Mouse (Mus musculus): ENCODE measurements around the gene Aqp3.
A peak's percentile ranks its signal among the peaks of the same experiment; 100 is the strongest.
"Not testable (repeated sequence)": the region's sequence is repeated elsewhere in the genome, so short reads cannot be mapped to it uniquely, and the experiment has no call there.

Aqp3 gene

DNA sequence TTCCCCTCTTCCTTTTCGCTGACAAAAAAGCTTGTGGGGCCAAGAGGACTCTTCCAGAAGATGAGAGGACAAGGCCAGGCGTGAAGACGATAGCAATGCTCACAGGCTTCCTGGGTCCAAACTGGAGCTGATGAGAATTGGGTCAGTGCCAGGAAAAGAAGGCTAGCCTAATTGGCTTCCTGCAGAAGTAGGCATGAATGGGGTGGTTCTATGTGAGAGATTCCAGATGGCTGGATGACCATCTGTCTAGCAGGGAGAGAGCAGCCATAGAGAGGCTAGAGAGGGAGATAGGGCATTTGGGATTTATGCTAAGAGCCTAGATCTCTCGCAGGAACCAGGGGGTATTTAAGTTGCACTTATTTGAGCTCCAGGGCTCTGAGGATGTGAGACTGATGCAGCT, 9.5 kb upstream of the Aqp3 start:
- DNase-seq (ENCODE audit: low read depth, low spot score), result no peak

GRCm38 (mm10) chr4:41102901-41103300, 4.9 kb upstream of the Aqp3 start:
- DNase-seq (ENCODE audit: low read depth, low spot score), result no peak

DNA sequence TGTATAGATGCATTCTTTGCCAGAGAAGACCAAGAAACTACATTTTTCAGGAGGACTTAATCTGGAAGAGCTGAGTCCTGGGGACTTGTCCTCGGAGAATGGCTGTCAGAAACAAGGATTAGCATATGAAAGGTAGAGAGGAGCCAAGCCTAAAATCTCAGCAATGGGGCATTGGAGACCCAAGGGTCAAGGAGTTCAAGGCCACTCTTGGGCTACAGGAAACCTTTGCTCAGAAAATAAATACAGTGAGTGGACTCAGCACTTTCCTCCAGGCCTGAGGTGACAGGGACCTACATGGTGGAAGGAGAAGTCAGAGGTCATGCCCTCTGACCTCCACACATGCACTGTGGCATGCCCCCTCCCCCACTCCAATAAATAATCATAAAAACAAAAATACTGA, 3.0 kb upstream of the Aqp3 start:
- peak; percentile 93 for DNase-seq (ENCODE audit: low read depth, low spot score)

GRCm38 (mm10) chr4:41098577-41098951, 581 bp upstream of the Aqp3 start:
- peak; percentile 50 for DNase-seq (ENCODE audit: low read depth, low spot score)

- no peak for DNase-seq (ENCODE audit: low read depth, low spot score)
Measured at GRCm38 (mm10) chr4:41097381-41097780, 602 bp downstream of the Aqp3 start.

GRCm38 (mm10) chr4:41096794-41097193, 1.2 kb downstream of the Aqp3 start:
- DNase-seq (ENCODE audit: low read depth, low spot score), result no peak

- DNase-seq (ENCODE audit: low read depth, low spot score), result no peak
Measured at GRCm38 (mm10) chr4:41096169-41096568, 1.8 kb downstream of the Aqp3 start.

DNA sequence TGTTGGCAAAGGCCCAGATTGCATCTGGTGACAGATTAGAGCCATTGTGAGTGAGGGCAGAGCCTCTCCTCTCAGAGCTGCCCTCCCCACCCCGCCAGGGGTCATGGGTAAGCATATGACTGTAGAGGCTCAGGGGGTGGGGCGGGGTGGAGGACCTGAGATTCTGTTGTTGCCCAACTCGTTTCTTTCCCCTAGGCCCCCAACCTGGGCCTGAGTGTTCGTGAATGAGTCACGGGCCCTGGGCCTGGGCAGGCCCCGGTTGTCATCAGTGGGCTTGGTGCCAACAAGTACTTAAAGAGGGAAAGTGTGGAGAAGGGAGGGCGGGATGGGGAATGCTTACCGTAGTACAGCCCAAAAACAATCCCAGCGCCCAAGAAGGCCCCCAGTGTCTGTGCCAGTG, 3.6 kb downstream of the Aqp3 start:
- DNase-seq (ENCODE audit: low read depth, low spot score), result no peak

- no peak for DNase-seq (ENCODE audit: low read depth, low spot score)
Measured at GRCm38 (mm10) chr4:41092958-41093357, 5.0 kb downstream of the Aqp3 start.

DNA sequence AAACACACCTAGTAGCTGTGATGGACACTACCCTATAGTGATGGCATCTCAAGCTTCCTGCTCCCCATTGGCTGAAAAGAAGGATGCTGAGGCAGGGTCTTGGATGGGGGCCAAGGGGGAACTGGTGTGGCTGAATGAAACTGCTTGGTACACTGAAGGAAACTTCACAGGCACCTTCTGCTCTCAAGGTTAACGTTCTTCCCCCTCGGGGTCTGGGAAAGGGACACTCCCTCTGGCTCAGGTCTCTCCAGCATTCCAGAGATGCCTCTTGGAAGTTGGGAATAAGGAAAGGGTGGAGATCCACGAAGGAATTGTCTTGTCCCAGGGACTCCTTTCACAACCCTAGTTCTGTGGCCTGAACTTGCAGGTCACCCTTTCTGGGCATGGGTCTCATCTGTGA, 6.6 kb downstream of the Aqp3 start:
- DNase-seq (ENCODE audit: low read depth, low spot score), result peak; percentile 90

- DNase-seq (ENCODE audit: low read depth, low spot score), result peak; percentile 40
Measured at GRCm38 (mm10) chr4:41089705-41090104, 8.3 kb downstream of the Aqp3 start.

DNA sequence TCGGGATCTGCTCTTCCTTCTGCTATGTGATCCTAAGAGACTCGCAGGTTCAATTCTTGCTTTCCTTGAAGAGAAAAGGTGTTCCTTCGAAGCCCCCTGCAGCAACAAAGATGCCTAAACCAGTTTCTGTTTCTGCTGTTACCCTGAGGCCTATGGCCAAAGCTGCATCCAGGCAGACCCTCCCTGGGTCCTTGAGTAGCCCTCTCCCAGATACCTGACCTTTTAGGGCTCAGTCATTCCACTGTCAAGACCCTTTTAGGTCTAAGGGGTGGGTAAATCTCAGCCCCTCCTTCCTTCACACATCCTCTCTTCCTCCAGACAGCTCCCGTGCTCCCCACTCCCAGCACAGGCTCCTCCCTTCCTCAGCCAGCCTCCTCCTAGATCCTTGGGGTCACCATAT, 8.8 kb downstream of the Aqp3 start:
- DNase-seq (ENCODE audit: low read depth, low spot score), result peak; percentile 27

DNA sequence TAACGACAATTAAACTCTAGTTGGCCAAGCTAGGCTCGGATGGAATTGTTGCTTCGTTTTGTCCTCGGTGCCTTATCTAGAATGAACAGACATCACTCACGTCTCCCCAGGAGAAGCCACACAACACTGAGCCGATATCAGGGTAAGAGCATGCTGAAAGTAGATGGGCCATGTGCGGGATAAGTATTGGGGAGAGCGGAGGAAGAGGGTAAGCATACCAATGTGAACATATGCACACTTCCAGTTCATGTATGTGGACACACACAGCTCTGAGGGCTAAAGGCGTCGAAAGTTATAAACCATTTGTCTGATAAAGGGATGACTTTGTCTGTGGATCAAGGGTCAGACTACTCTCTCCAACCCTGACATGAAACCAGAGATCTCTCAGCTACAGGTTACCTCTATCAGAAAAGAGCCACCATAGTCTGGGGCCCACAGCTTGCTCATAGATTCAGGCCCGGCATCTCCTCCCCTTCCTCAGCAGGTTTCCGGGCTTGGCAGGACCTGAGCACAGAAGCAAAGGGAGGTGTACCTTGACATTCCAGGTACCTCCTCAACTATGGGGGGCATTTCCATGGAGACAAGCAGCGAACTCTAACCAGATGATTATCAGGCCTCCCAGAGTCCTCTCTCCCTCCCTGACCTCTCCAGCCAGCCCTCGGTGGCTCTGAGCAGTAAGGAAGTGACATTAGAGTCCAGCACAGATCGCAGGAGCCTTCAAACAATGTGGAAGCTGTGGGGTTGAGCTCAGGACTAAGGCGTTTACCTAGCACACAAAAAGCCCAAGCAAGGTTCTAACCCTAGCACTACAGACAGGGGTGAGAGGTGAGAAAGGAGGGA, 10.3 kb downstream of the Aqp3 start:
- DNase-seq (ENCODE audit: low read depth, low spot score), result no peak

DNA sequence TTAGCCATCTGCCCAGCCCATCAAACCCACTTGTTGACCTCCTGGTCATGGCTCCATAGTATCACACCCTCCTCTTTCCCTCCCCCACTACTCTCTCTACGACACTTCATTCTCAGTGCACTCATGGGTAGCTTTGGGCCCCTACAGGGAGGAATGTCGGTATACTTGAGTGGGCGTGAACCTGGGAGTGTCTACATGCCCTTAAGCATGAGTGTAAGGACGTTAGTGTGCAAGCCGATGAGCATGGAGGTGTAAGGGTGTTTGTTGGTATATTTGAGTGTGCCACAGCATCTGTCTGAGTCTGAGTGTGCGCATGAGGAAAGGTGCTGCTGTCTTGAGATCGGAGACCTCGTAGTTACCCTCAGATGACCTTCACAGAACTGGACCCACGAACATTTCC, 11.0 kb downstream of the Aqp3 start:
- peak; percentile 60 for DNase-seq (ENCODE audit: low read depth, low spot score)

GRCm38 (mm10) chr4:41084819-41085218, 13.2 kb downstream of the Aqp3 start:
- DNase-seq (ENCODE audit: low read depth, low spot score), result no peak

- DNase-seq (ENCODE audit: low read depth, low spot score), result not testable (repeated sequence)
Measured at GRCm38 (mm10) chr4:41082803-41083202, 15.2 kb downstream of the Aqp3 start.

DNA sequence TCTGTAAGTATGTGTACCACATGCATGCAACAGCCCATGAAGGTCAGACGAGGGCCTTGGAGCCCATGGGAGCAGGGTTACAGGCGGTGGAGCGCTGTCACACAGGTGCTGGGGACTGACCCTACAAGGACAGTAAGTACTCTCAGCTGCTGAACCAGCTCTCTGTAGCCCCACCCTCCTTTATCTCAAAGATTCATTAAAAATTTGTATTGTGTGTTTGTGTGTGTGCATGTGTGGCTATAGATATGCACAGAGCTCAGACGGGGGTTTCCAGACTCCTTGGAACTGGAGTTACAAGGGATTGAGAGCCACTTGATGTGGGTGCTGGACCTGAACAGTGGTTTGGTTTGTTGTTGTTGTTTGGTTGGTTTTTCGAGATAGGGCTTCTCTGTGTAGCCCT, 16.2 kb downstream of the Aqp3 start:
- DNase-seq (ENCODE audit: low read depth, low spot score), result no peak

DNA sequence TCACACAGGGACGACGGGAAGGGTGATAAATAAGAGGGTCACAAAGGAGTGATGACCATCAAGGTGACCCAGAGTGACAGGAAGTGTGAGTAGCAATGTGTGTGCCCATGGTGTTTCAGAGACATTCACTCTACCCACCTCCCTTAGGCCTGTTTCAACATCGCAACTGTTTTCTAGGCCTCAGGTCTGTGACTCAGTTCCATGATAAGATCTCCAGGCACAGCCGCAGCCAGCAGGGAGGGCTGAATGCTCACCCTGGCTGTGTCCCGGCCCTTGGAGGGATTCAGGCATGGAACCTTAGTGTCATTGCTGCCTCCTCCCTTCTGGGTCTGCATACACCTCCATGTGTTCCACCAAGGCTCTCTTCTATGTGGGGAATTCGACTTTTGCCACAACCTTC, 19.3 kb downstream of the Aqp3 start:
- DNase-seq (ENCODE audit: low read depth, low spot score), result no peak

DNA sequence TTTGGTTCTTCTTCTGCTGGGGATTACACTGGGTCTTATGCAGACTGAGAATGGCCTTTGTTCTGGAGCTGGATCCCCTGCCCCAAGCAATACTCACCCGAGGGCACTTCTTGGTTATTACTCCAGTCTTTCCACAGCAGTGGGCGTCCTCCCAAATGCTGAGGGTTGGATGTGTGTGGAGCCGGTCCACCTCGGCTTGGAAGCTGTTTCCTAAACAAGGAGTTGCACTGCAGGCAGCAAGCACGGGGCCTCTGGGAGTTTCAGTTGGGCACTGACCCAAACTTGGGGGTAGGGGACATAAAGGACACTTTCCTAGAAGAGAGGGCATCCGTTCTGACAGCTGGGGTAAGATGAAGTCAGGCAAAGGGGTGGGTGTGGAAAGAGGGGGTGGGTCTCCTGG, 23.5 kb downstream of the Aqp3 start:
- DNase-seq (ENCODE audit: low read depth, low spot score), result no peak

DNA sequence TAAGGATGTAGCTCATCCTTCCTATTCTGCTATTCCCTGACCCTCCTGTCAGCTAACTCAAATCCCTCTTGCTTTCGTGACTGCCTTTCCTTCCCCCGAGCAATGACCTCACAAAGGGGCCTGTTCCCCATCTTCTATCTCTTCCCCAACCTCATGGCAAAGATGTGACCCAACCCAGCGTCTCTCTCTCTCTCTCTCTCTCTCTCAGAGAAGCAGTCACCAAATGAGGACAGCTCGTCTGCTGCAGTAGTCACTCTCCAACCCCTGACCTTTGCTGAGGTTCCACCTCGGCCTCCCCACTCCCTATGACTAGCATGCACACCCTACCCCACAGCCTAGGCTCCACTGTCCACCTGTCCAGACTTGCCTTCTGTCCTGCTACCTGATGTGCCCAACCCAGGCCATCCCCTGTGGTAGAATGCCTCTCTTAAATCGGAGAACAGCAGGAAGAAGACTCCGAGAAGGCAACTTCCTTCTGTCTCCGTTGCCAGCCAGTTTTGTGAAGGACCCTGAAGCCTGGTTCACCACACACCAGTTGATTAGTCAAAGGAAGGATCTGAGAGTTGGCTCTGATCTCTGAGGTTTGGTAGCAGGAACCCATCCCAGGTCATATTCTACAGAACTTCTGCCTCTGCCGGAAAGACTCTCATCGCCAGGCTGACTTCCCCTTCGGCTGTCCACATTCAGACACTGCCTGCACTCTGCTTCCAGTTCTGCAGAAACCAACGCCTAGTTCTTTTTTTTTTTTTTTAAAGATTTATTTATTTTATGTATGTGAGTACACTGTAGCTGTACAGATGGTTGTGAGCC, 24.8 kb downstream of the Aqp3 start:
- DNase-seq (ENCODE audit: low read depth, low spot score), result no peak

GRCm38 (mm10) chr4:41071500-41072429, 26.2 kb downstream of the Aqp3 start:
- DNase-seq (ENCODE audit: low read depth, low spot score), result no peak

GRCm38 (mm10) chr4:41065196-41065595, 32.8 kb downstream of the Aqp3 start:
- DNase-seq (ENCODE audit: low read depth, low spot score), result no peak
